Mouse (Mus musculus): ENCODE results near the gene Rnase4. TPM values are rescaled to one million over a fixed set of nuclear protein-coding genes. Genes with fewer than 3 reads are reported as not detected.

Gene Rnase4
- polyA plus RNA-seq, 1 experiment from 2014 or later: 18.6 TPM

Other genes with a start within 250 kb of the Rnase4 start
- 3.1 and 4.0 TPM in 2 replicates for gene Tep1, start 220.5 kb upstream of the Rnase4 start, polyA plus RNA-seq (2015; fragmentation: Nextera tagmentation; extraction: Ambion mirVana)
- 3.4 and 4.1 TPM in 2 replicates for gene Klhl33, start 193.6 kb upstream of the Rnase4 start, polyA plus RNA-seq (2015; fragmentation: Nextera tagmentation; extraction: Ambion mirVana)
- gene Osgep, start 166.2 kb upstream of the Rnase4 start, polyA plus RNA-seq (2015; fragmentation: Nextera tagmentation; extraction: Ambion mirVana): 107 and 125 TPM in 2 replicates
- gene Apex1, start 166.1 kb upstream of the Rnase4 start, polyA plus RNA-seq (2015; fragmentation: Nextera tagmentation; extraction: Ambion mirVana): 157 and 177 TPM in 2 replicates
- 98.6 and 99.7 TPM in 2 replicates for gene Pip4p1, start 160.2 kb upstream of the Rnase4 start, polyA plus RNA-seq (2015; fragmentation: Nextera tagmentation; extraction: Ambion mirVana)
- 20.5 and 36.3 TPM in 2 replicates for gene Pnp, start 160.0 kb upstream of the Rnase4 start, polyA plus RNA-seq (2015; fragmentation: Nextera tagmentation; extraction: Ambion mirVana)
- not detected in 2 replicates for gene Gm49342, start 146.6 kb upstream of the Rnase4 start, polyA plus RNA-seq (2015; fragmentation: Nextera tagmentation; extraction: Ambion mirVana)
- gene Pnp2, start 135.1 kb upstream of the Rnase4 start, polyA plus RNA-seq (2015; fragmentation: Nextera tagmentation; extraction: Ambion mirVana): 0.55 and 0.73 TPM in 2 replicates
- 0.10 TPM in 1 of 2 replicates, not detected in the other for gene Rnase10, start 83.3 kb upstream of the Rnase4 start, polyA plus RNA-seq (2015; fragmentation: Nextera tagmentation; extraction: Ambion mirVana)
- not detected in 2 replicates for gene Rnase9, start 49.2 kb upstream of the Rnase4 start, polyA plus RNA-seq (2015; fragmentation: Nextera tagmentation; extraction: Ambion mirVana)
- gene Rnase11, start 40.9 kb upstream of the Rnase4 start, polyA plus RNA-seq (2015; fragmentation: Nextera tagmentation; extraction: Ambion mirVana): not detected in 2 replicates
- gene Rnase12, start 33.4 kb upstream of the Rnase4 start, polyA plus RNA-seq (2015; fragmentation: Nextera tagmentation; extraction: Ambion mirVana): not detected in 2 replicates
- not detected in 2 replicates for gene Olfr750, start 16.6 kb upstream of the Rnase4 start, polyA plus RNA-seq (2015; fragmentation: Nextera tagmentation; extraction: Ambion mirVana)
- gene Ang, start 73 bp downstream of the Rnase4 start, polyA plus RNA-seq (2015; fragmentation: Nextera tagmentation; extraction: Ambion mirVana): 4.4 and 8.0 TPM in 2 replicates
- gene Eddm3b, start 23.3 kb downstream of the Rnase4 start, polyA plus RNA-seq (2015; fragmentation: Nextera tagmentation; extraction: Ambion mirVana): not detected in 2 replicates
- gene Rnase6, start 32.8 kb downstream of the Rnase4 start, polyA plus RNA-seq (2015; fragmentation: Nextera tagmentation; extraction: Ambion mirVana): 1.0 and 2.2 TPM in 2 replicates
- gene Rnase1, start 55.7 kb downstream of the Rnase4 start, polyA plus RNA-seq (2015; fragmentation: Nextera tagmentation; extraction: Ambion mirVana): 1.1 and 1.5 TPM in 2 replicates
- not detected in 2 replicates for gene Rnase2b, start 71.2 kb downstream of the Rnase4 start, polyA plus RNA-seq (2015; fragmentation: Nextera tagmentation; extraction: Ambion mirVana)
- gene Ang2, start 108.1 kb downstream of the Rnase4 start, polyA plus RNA-seq (2015; fragmentation: Nextera tagmentation; extraction: Ambion mirVana): not detected in 2 replicates
- gene Ear14, start 112.3 kb downstream of the Rnase4 start, polyA plus RNA-seq (2015; fragmentation: Nextera tagmentation; extraction: Ambion mirVana): not detected in 2 replicates
- gene Rnase2a, start 165.0 kb downstream of the Rnase4 start, polyA plus RNA-seq (2015; fragmentation: Nextera tagmentation; extraction: Ambion mirVana): not detected in 2 replicates